Comparison of ENCODE assay signal across 15 mouse cellular contexts in the genomic region with DNA sequence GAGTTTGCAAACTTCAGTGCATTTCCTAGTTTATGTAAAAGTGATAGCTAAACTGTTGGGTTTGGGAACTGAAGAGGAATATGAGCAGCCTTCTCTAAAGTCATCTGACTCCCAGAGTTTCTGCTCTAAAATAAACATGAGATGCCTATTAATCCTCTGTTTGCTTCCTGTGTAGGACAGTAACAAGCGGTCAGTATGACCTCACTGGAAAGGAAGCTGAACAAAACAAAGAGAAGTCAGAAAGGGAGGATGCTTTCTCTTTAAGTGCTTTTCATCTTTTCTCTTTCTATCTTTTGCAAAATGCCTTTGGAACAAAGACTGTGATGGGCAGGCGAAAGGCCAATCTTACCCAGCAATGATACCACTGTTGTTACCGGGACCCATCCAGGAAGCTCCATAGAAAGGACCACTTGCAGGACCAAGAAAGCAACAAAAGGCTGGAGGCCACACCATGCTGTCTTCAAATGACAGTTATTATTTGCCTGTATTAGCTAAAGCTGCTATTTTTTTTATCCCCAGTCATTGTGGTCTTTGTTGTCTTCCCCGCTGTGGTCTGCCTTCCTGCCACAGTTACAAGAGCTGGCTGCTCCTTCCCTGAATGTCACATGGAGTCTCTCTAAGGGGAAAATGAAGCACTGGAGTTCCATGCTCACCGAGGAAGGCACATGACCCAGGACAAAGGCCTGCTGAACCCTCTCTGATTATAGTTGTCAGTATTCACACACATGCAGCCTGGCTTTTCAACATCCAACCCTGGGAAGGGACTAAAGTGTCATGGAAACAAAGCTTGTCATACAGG.
A peak's percentile ranks its signal among the peaks of the same experiment; 100 is the strongest.
DNase-seq lines count a peak whose midpoint lies in the region; ATAC-seq and TF ChIP-seq lines count a peak whose summit lies in the region.
"Had no signal": no experiment of that assay in that cellular context is flagged by ENCODE, and none has a peak within 500 bp of the region (broad histone marks: within the 10 kb centered on the region; RNA-seq: fewer than 3 reads in every experiment).

No protein-coding gene starts in this region.

- H3K9me3 ChIP-seq in kidney, embryonic 14.5 days (ENCODE audit: control insufficient read depth, low read length) = no peaks in the 10 kb centered on the region
- H3K9me3 ChIP-seq in midbrain, embryonic 11.5 days (ENCODE audit: control insufficient read depth, low read length) = no peaks in the 10 kb centered on the region
- H3K9me3 ChIP-seq in midbrain, embryonic 15.5 days = no peaks in the 10 kb centered on the region
- no peaks in the 10 kb centered on the region for H3K9me3 ChIP-seq in embryonic facial prominence, embryonic 10.5 days
- H3K9me3 ChIP-seq: heart, embryonic 10.5 days; neural tube, embryonic 13.5 days; stomach, embryonic 15.5 days had no signal

- WGBS in kidney, embryonic 14.5 days = 49% methylated on average over 5 of the region's 5 CpGs
- WGBS in midbrain, embryonic 11.5 days = 55% methylated on average over 5 of the region's 5 CpGs
- 29% methylated on average over 5 of the region's 5 CpGs for WGBS in midbrain, embryonic 15.5 days
- 65% methylated on average over 5 of the region's 5 CpGs for WGBS in embryonic facial prominence, embryonic 10.5 days

- peak overlapping the region; percentile 64 for H3K27ac ChIP-seq in kidney, embryonic 14.5 days (ENCODE audit: low read depth, low read length)
- H3K27ac ChIP-seq in midbrain, embryonic 11.5 days (ENCODE audit: low read depth, low read length) = no peak overlapping the region
- H3K27ac ChIP-seq in midbrain, embryonic 15.5 days = no peak overlapping the region
- peak overlapping the region; percentile 35 for H3K27ac ChIP-seq in embryonic facial prominence, embryonic 10.5 days (replicated peaks)
- H3K27ac ChIP-seq: gastrocnemius, adult 2 months; heart, embryonic 10.5 days; liver, embryonic 14.5 days; neural tube, embryonic 13.5 days; stomach, embryonic 15.5 days had no signal

- no peak for TF ChIP-seq POLR2A in myocyte (IDR thresholded peaks at IDR 0.05; ENCODE audit: insufficient read length, low read depth)

- no peak for DNase-seq in kidney, adult 18-20 months
- DNase-seq in midbrain, embryonic 11.5 days (ENCODE audit: low spot score, missing footprints) = peak; percentile 81
- no peak for DNase-seq in embryonic facial prominence, embryonic 10.5 days (ENCODE audit: low spot score)
- no peak for DNase-seq in layer of hippocampus, adult 9-10 months (ENCODE audit: low spot score)
- DNase-seq: adrenal gland, postnatal 36 days; cerebellum, adult 18-20 months; gastrocnemius, adult 2 months; right cerebral cortex, postnatal 14 days had no signal

- peaks cover 7% of the 10 kb centered on the region; the same call in 1 of the 2 replicates for H3K4me1 ChIP-seq in kidney, embryonic 14.5 days (ENCODE audit: control insufficient read depth, insufficient read depth, low read length)
- peaks cover 3% of the 10 kb centered on the region; the same call in 1 of the 2 replicates for H3K4me1 ChIP-seq in midbrain, embryonic 11.5 days (ENCODE audit: control insufficient read depth, insufficient read depth, low read length)
- H3K4me1 ChIP-seq in midbrain, embryonic 15.5 days = no peaks in the 10 kb centered on the region
- peaks cover 6% of the 10 kb centered on the region; the same call in 1 of the 2 replicates for H3K4me1 ChIP-seq in embryonic facial prominence, embryonic 10.5 days
- H3K4me1 ChIP-seq: heart, embryonic 10.5 days; neural tube, embryonic 13.5 days; stomach, embryonic 15.5 days had no signal

- H3K79me2 ChIP-seq in myocyte (ENCODE audit: control insufficient read depth, insufficient read depth) = no peaks in the 10 kb centered on the region

- no peak overlapping the region for H3K9ac ChIP-seq in kidney, embryonic 14.5 days (ENCODE audit: low read depth, low read length)
- H3K9ac ChIP-seq in midbrain, embryonic 11.5 days (ENCODE audit: low read length) = no peak overlapping the region
- no peak overlapping the region for H3K9ac ChIP-seq in midbrain, embryonic 15.5 days
- H3K9ac ChIP-seq: liver, embryonic 14.5 days; neural tube, embryonic 13.5 days; stomach, embryonic 15.5 days had no signal

- ATAC-seq in kidney, embryonic 14.5 days (ENCODE audit: low FRiP score, low TSS enrichment) = peak; percentile 82; the same call in 1 of the 2 replicates
- peak; percentile 68 for ATAC-seq in midbrain, embryonic 11.5 days (ENCODE audit: low FRiP score)
- no peak; the same call in 1 of the 2 replicates for ATAC-seq in midbrain, embryonic 15.5 days (replicated peaks)

- no peaks in the 10 kb centered on the region for H3K36me3 ChIP-seq in kidney, embryonic 14.5 days (ENCODE audit: control insufficient read depth, insufficient read depth, low read length)
- no peaks in the 10 kb centered on the region for H3K36me3 ChIP-seq in midbrain, embryonic 11.5 days (ENCODE audit: control insufficient read depth, insufficient read depth, low read length)
- no peaks in the 10 kb centered on the region for H3K36me3 ChIP-seq in midbrain, embryonic 15.5 days (replicated peaks)
- no peaks in the 10 kb centered on the region for H3K36me3 ChIP-seq in embryonic facial prominence, embryonic 10.5 days (replicated peaks)
- no peaks in the 10 kb centered on the region for H3K36me3 ChIP-seq in myocyte (ENCODE audit: control insufficient read depth, insufficient read depth)
- H3K36me3 ChIP-seq: heart, embryonic 10.5 days; neural tube, embryonic 13.5 days; stomach, embryonic 15.5 days had no signal

- H3K4me2 ChIP-seq in kidney, embryonic 14.5 days (replicated peaks; ENCODE audit: low read depth, low read length) = no peak overlapping the region
- H3K4me2 ChIP-seq in midbrain, embryonic 11.5 days = no peak overlapping the region
- no peak overlapping the region for H3K4me2 ChIP-seq in midbrain, embryonic 15.5 days
- peak overlapping the region; percentile 44 for H3K4me2 ChIP-seq in myocyte (ENCODE audit: low read depth)
- H3K4me2 ChIP-seq: neural tube, embryonic 13.5 days; stomach, embryonic 15.5 days had no signal

- H3ac ChIP-seq in myocyte (ENCODE audit: control insufficient read depth, insufficient read length) = no peak overlapping the region

- H3K27me3 ChIP-seq in kidney, embryonic 14.5 days (ENCODE audit: control insufficient read depth, insufficient read depth, low read length) = no peaks in the 10 kb centered on the region
- no peaks in the 10 kb centered on the region for H3K27me3 ChIP-seq in midbrain, embryonic 11.5 days (ENCODE audit: control insufficient read depth, insufficient read depth, low read length)
- H3K27me3 ChIP-seq in midbrain, embryonic 15.5 days (replicated peaks) = no peaks in the 10 kb centered on the region
- no peaks in the 10 kb centered on the region for H3K27me3 ChIP-seq in embryonic facial prominence, embryonic 10.5 days (replicated peaks; ENCODE audit: low read depth, poor library complexity, severe bottlenecking)
- H3K27me3 ChIP-seq in myocyte (ENCODE audit: control insufficient read depth, insufficient read depth, insufficient read length) = no peaks in the 10 kb centered on the region
- H3K27me3 ChIP-seq: neural tube, embryonic 13.5 days; stomach, embryonic 15.5 days had no signal

- H3K4me3 ChIP-seq in kidney, embryonic 14.5 days (ENCODE audit: low read length) = no peak overlapping the region
- no peak overlapping the region for H3K4me3 ChIP-seq in midbrain, embryonic 11.5 days (ENCODE audit: low read depth, low read length)
- H3K4me3 ChIP-seq in midbrain, embryonic 15.5 days = no peak overlapping the region
- H3K4me3 ChIP-seq in embryonic facial prominence, embryonic 10.5 days = no peak overlapping the region
- H3K4me3 ChIP-seq in myocyte = no peak overlapping the region
- H3K4me3 ChIP-seq: gastrocnemius, adult 2 months; heart, embryonic 10.5 days; neural tube, embryonic 13.5 days; stomach, embryonic 15.5 days had no signal

TF ChIP-seq in myocyte, 11 proteins besides CTCF, POLR2A, EP300 and RAD21:
- TF ChIP-seq REST (IDR thresholded peaks at IDR 0.05; ENCODE audit: insufficient read depth, insufficient read length) = no peak
- no peak for TF ChIP-seq TCF3 (IDR thresholded peaks at IDR 0.05; ENCODE audit: insufficient read length, low read depth)
- no peak for TF ChIP-seq MYOD1 (IDR thresholded peaks at IDR 0.05; ENCODE audit: control insufficient read depth in 1 of 3, insufficient read length in 2 of 3, low read depth in 2 of 3)
- no peak for TF ChIP-seq E2F4 (IDR thresholded peaks at IDR 0.05; ENCODE audit: insufficient read depth)
- no peak for TF ChIP-seq SRF (IDR thresholded peaks at IDR 0.05; ENCODE audit: control insufficient read depth, insufficient read length, low read depth)
- TF ChIP-seq MYOG (IDR thresholded peaks at IDR 0.05; ENCODE audit: control insufficient read depth in 1 of 3, insufficient read depth in 1 of 3, insufficient read length in 2 of 3, low read depth in 2 of 3) = no peak
- TF ChIP-seq CEBPB (IDR thresholded peaks at IDR 0.05; ENCODE audit: insufficient read depth, poor library complexity, severe bottlenecking) = no peak
- no peak for TF ChIP-seq TCF12 (IDR thresholded peaks at IDR 0.05; ENCODE audit: insufficient read depth, poor library complexity, severe bottlenecking)
- no peak for TF ChIP-seq USF1 (IDR thresholded peaks at IDR 0.05; ENCODE audit: low read depth)
- no peak for TF ChIP-seq MAX (IDR thresholded peaks at IDR 0.05; ENCODE audit: low read depth)
- TF ChIP-seq POLR2AphosphoS2 (IDR thresholded peaks at IDR 0.05; ENCODE audit: insufficient read length, low read depth) = no peak

Comparison
In these comparisons a context has a peak if more than half of its experiments do, and no peak if none do; other contexts are left out.
1. H3K27ac ChIP-seq: peak in kidney, embryonic 14.5 days (single experiment) and embryonic facial prominence, embryonic 10.5 days (single experiment); none in midbrain, embryonic 11.5 days (single experiment) and midbrain, embryonic 15.5 days (single experiment).